Mouse (Mus musculus): ENCODE measurements at regions not wholly inside any gene's neighbourhood (a gene's known extent, or its start where the extent isn't known, plus 50 kb on each side); places are given as distances from the start of the nearest gene placed in this dataset.

DNA sequence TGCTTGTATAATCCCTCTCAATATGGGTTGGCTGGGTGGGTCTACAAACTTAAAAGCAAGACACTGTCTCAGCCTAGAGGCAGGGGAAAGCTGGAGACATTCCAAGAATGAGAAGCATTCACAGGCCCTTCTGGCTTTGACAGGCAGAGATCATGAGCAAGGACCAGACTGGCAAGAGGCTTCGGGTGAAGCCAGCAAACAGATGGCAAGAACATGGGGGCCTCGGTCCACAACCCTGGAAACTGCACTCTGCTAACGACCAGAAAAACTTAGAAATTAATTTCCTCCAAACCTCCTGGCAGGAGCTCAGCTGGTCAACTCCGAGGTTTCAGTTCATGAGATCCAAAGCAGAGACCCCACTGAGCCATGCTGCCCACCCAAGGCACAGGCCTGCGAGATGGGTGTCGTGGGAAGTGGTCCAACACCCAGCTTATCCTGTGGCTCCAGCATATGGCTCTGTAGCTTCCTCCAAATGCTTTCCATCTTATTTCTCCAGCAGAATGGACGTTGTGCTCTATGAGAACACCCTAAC is 99.1 kb downstream of the Ets2 start:
- 85% methylated on average over 7 of the region's 7 CpGs for WGBS
- Histone ChIP-seq H3K4me1 (peaks cover 3% of the 10 kb centered on the region; the same call in 1 of the 2 replicates), H3K27ac (no peak overlapping the region), H3K9ac (no peak overlapping the region), H3K4me2 (no peak overlapping the region), H3K27me3 (no peaks in the 10 kb centered on the region), H3K36me3 (no peaks in the 10 kb centered on the region), H3K4me3 (replicated peaks) (no peak overlapping the region), H3K9me3 (replicated peaks) (no peaks in the 10 kb centered on the region; the same call in 1 of the 2 replicates)
- ATAC-seq (replicated peaks; ENCODE audit: low FRiP score) = no peak

DNA sequence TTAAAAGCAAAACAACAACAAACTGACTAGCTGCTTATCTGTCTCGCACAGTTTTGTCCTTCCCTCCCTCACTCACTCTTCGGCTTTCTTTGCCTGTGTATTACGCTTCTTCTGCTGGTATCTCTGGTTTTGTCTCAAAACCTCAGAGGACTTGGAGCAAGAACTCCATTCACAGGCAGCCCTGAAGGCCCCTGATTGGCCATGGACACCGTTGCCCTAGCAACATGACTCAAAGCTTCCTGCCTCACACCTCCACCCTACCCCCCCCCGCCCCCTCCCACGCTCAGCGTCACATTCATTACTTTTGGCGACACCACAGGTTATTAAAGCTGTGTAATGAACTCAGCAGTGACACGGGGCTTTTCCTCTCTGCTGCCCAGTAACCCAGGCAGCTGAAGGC is 96.7 kb downstream of the Ets2 start:
- 43% methylated on average over 9 of the region's 9 CpGs for WGBS
- H3K4me2 ChIP-seq = no peak overlapping the region
- no peak overlapping the region for H3K4me3 ChIP-seq (replicated peaks)
- no peak for ATAC-seq (replicated peaks; ENCODE audit: low FRiP score)
- no peaks in the 10 kb centered on the region; the same call in 1 of the 2 replicates for H3K9me3 ChIP-seq (replicated peaks)
- no peak overlapping the region for H3K27ac ChIP-seq
- no peaks in the 10 kb centered on the region for H3K27me3 ChIP-seq
- H3K9ac ChIP-seq = no peak overlapping the region
- H3K36me3 ChIP-seq = no peaks in the 10 kb centered on the region
- peaks cover 12% of the 10 kb centered on the region for H3K4me1 ChIP-seq

DNA sequence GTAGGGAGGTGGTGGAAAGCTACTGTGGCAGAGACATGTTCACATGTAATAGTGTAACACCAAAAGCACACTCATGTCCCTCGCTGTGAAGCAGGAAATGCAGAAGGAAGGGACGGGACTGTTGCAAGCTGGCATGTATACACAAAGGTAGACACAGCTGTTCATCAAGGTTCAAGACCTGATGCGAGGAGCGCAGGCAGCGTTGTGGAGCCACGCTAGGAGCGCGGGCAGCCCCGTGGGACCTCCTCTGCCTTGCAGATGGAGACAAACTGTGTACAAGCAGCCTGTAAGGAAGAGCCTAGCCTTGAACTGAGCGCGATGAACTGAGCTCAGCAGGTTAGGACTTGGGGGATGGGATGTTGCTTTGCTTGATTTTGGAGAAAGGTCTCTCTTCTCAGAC is 96.2 kb downstream of the Ets2 start:
- Histone ChIP-seq H3K27ac (no peak overlapping the region), H3K4me1 (peaks cover 12% of the 10 kb centered on the region), H3K9me3 (replicated peaks) (no peaks in the 10 kb centered on the region; the same call in 1 of the 2 replicates), H3K27me3 (no peaks in the 10 kb centered on the region), H3K9ac (no peak overlapping the region), H3K36me3 (no peaks in the 10 kb centered on the region), H3K4me3 (replicated peaks) (no peak overlapping the region), H3K4me2 (no peak overlapping the region)
- ATAC-seq (replicated peaks; ENCODE audit: low FRiP score) = no peak
- WGBS = 75% methylated on average over 11 of the region's 11 CpGs

DNA sequence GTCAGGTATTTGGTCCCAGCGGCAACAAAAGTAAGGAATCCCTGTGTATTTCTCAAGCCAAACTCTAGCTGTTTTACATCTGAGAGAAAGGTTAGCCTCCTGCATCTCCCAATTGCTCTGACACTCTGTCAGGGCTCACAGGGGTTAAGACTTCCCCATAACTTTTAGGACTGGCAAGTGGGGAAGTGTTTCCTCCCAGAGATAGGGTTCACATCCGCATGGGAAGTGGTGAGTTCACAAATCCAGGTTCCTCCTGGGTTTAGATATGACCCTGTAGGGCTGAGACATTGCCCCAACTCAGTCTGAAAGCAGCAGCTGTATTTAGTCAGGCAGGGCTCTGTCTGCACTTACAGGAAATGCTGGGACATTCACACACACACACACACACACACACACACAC is 95.3 kb downstream of the Ets2 start:
- Histone ChIP-seq H3K27me3 (no peaks in the 10 kb centered on the region), H3K4me3 (replicated peaks) (no peak overlapping the region), H3K9me3 (replicated peaks) (no peaks in the 10 kb centered on the region; the same call in 1 of the 2 replicates), H3K27ac (no peak overlapping the region), H3K4me1 (peaks cover 12% of the 10 kb centered on the region), H3K9ac (no peak overlapping the region), H3K36me3 (no peaks in the 10 kb centered on the region), H3K4me2 (no peak overlapping the region)
- WGBS = 50% methylated on average over 2 of the region's 2 CpGs
- ATAC-seq (replicated peaks; ENCODE audit: low FRiP score) = no peak

DNA sequence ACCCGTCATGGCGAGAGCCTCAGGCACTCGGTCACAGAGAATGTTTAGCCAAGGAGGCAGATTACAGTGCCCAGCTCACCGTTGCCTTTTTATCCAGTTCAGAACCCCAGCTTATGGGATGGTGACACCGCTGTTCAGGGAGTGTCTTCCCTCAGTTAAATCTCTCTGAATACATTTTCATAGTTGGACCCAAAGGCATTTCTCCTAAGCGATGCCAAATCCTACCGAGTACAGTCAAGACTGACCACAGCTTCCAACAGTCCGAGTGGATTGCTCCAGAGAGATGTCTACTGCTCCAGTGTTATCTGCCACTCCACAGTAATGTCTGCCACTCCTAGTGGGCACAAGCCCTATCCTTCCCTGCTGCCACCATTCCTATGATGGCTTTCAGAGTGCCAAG is 93.0 kb downstream of the Ets2 start:
- Histone ChIP-seq H3K4me1 (peaks cover 15% of the 10 kb centered on the region), H3K9me3 (replicated peaks) (no peaks in the 10 kb centered on the region; the same call in 1 of the 2 replicates), H3K4me2 (no peak overlapping the region), H3K27me3 (no peaks in the 10 kb centered on the region), H3K9ac (no peak overlapping the region), H3K27ac (no peak overlapping the region), H3K36me3 (no peaks in the 10 kb centered on the region), H3K4me3 (replicated peaks) (no peak overlapping the region)
- ATAC-seq (replicated peaks; ENCODE audit: low FRiP score) = no peak
- 73% methylated on average over 8 of the region's 8 CpGs for WGBS

DNA sequence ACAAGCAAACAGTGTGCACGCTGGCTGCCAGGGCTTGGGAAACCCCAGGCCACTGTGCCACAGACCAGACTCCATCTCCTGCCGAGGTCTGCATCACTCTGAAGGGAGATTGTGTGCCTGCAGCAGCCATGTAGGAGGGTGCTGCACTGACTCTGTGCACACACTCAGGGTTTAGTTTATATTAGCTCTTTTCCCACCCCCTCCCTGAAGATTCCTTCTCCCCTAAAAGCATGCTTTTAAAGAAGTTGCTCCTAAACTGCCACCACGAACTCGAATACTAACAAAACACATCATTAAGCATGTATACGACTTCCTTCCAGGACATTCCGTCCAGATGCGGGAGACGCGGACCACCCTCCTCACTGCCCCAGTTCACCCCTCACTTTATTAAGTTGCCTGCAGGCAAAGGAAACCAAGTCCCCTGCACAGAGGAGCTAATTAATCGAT is 92.4 kb downstream of the Ets2 start:
- Histone ChIP-seq H3K9me3 (replicated peaks) (no peaks in the 10 kb centered on the region; the same call in 1 of the 2 replicates), H3K4me1 (peaks cover 15% of the 10 kb centered on the region), H3K36me3 (no peaks in the 10 kb centered on the region), H3K27ac (no peak overlapping the region), H3K4me2 (no peak overlapping the region), H3K9ac (no peak overlapping the region), H3K27me3 (no peaks in the 10 kb centered on the region), H3K4me3 (replicated peaks) (no peak overlapping the region)
- ATAC-seq (replicated peaks; ENCODE audit: low FRiP score) = no peak
- WGBS = 16% methylated on average over 10 of the region's 10 CpGs

DNA sequence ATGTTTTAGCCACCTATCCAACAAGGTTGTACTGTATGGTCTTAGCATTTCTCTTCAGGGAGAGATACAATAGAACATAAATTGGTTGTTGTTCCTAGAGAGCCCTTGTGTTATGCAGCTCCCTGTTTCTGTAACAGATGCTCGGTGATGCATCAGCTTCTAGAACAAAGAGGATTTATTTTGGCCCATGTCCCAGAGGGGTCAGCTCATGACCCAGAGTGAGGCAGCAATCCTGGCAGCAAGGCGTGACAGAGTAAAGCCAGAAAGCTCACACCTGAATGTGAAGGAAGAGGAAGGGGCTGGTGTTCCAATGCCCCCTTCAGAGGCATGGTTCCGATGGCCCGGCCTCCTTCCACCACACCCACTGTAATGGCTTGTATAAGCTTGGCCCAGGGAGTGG is 88.8 kb downstream of the Ets2 start:
- H3K36me3 ChIP-seq = no peaks in the 10 kb centered on the region
- 51% methylated on average over 4 of the region's 4 CpGs for WGBS

DNA sequence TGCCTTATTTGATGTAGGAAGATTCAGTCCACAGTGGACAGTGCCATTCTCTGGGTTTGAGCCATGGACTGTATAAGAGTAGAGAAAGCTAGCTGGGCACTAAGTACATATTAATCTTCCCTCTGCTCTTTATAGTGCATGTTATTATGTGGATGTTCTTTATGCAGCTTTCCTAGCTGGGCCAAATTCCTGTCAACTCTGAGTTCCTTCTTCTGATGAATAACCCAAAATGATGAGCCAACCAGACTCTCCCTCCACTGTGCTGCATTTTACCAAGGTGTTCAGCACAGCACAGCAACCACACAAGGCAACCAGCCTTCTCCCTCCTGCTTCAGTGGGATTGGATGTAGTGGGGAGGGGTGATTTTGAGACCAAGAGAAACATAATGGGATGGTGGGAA is 87.7 kb downstream of the Ets2 start:
- no peak overlapping the region for H3K4me2 ChIP-seq
- H3K27me3 ChIP-seq = no peaks in the 10 kb centered on the region
- H3K4me3 ChIP-seq (replicated peaks) = no peak overlapping the region
- peaks cover 11% of the 10 kb centered on the region for H3K4me1 ChIP-seq
- H3K9me3 ChIP-seq (replicated peaks) = no peaks in the 10 kb centered on the region
- ATAC-seq (replicated peaks; ENCODE audit: low FRiP score) = no peak
- H3K9ac ChIP-seq = no peak overlapping the region
- no peak overlapping the region for H3K27ac ChIP-seq
- no peaks in the 10 kb centered on the region for H3K36me3 ChIP-seq

More for the DNA sequence above, 88.8 kb downstream of the Ets2 start:
- H3K27me3 ChIP-seq = no peaks in the 10 kb centered on the region
- H3K4me3 ChIP-seq (replicated peaks) = no peak overlapping the region
- no peak overlapping the region for H3K9ac ChIP-seq
- H3K9me3 ChIP-seq (replicated peaks) = no peaks in the 10 kb centered on the region
- H3K27ac ChIP-seq = no peak overlapping the region
- H3K4me1 ChIP-seq = peaks cover 12% of the 10 kb centered on the region
- ATAC-seq (replicated peaks; ENCODE audit: low FRiP score) = no peak
- no peak overlapping the region for H3K4me2 ChIP-seq

DNA sequence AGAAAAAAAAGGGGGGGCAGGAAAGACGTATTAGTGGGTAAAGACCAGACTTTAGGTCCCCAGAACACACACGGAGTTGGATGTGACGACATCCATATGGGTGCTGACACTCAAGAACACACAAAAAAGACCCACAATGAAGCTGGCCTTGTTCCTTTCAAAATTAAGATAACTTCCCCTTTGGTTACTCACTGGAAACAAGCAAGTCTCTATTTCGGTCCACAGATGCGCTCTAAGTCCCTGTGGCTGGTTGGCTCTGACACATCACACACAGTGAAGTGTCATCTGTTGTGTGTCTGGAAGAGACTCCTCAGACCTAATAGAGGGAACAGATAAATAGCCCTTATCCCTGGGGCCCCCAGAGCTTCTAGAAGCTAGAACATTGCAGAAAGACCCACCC is 79.8 kb downstream of the Ets2 start:
- no peaks in the 10 kb centered on the region for H3K9me3 ChIP-seq (replicated peaks)
- no peak overlapping the region for H3K9ac ChIP-seq
- no peak for ATAC-seq (replicated peaks; ENCODE audit: low FRiP score)
- H3K4me1 ChIP-seq = no peaks in the 10 kb centered on the region
- no peak overlapping the region for H3K4me3 ChIP-seq (replicated peaks)
- WGBS = 78% methylated on average over 5 of the region's 5 CpGs
- H3K36me3 ChIP-seq = no peaks in the 10 kb centered on the region
- H3K4me2 ChIP-seq = no peak overlapping the region
- H3K27ac ChIP-seq = no peak overlapping the region
- H3K27me3 ChIP-seq = no peaks in the 10 kb centered on the region

DNA sequence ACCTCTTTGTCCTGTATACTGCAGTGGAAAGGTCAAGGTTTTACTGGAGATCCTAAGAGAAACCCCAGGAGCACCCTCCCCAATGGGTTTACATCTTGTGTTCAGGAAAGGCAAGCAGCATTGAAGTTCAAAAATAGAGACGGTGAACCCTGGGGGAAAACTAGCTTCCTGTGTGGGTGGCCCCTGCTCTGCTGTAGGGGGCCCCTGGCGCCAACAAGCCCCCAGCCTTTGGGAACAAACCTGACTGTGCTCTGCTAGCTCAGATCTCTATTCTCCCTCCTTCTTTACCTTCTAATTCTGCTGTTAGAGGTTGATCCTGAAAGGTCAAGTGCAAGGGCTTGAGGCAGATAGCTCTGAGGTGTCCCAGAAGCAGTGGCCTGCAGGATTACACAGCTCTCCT is 78.6 kb downstream of the Ets2 start:
- no peaks in the 10 kb centered on the region for H3K36me3 ChIP-seq
- ATAC-seq (replicated peaks; ENCODE audit: low FRiP score) = no peak
- H3K27ac ChIP-seq = no peak overlapping the region
- WGBS = 72% methylated on average over 2 of the region's 2 CpGs
- H3K4me1 ChIP-seq = no peaks in the 10 kb centered on the region
- no peaks in the 10 kb centered on the region for H3K9me3 ChIP-seq (replicated peaks)
- H3K27me3 ChIP-seq = no peaks in the 10 kb centered on the region
- no peak overlapping the region for H3K9ac ChIP-seq
- H3K4me3 ChIP-seq (replicated peaks) = no peak overlapping the region
- no peak overlapping the region for H3K4me2 ChIP-seq

DNA sequence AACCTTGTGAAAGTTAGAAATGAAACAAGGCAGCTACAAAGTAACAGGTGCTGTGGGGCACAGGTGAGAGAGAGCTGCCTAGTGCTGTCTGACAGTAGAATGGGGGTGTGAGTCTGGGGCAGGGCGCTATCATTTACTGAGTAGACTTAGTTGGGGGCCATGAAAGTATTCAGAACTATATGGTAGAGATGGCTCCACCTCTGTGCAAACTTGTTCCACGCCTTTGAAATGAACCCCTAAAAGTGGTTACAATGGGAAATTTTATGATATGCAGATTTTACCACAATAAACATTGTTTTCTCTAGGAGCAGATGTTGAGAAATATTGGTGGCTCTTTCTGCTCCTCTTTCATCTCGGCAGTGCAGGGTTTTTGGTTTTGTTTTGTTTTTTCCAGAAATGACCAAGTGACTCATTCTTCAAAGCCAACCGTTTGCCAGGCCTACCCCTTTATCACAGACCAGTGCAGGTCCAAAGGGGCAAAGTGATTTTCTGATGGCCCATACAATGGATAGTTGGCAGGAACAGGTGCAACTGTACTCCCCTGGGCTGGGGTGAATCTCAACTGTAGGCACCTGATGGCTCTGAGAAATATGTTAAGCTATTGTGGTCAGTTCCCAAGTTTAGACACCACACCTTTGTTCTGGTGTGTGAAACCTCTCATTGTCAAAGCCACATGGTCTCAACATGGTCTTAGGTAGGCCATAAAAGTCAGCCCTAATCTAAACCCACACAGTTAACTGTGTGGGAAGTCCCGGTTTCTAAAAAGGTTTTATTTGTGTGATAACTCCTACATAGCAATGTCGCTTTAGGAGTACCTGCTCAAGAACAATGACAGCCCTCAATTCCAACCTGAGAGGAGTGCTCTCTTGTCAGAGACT is 77.2 kb downstream of the Ets2 start:
- no peaks in the 10 kb centered on the region for H3K36me3 ChIP-seq
- ATAC-seq (replicated peaks; ENCODE audit: low FRiP score) = no peak
- no peak overlapping the region for H3K4me2 ChIP-seq
- H3K9me3 ChIP-seq (replicated peaks) = no peaks in the 10 kb centered on the region
- H3K4me1 ChIP-seq = no peaks in the 10 kb centered on the region
- H3K4me3 ChIP-seq (replicated peaks) = no peak overlapping the region
- H3K9ac ChIP-seq = no peak overlapping the region
- WGBS = 80% methylated on average over 6 of the region's 6 CpGs
- H3K27ac ChIP-seq = no peak overlapping the region
- H3K27me3 ChIP-seq = no peaks in the 10 kb centered on the region

DNA sequence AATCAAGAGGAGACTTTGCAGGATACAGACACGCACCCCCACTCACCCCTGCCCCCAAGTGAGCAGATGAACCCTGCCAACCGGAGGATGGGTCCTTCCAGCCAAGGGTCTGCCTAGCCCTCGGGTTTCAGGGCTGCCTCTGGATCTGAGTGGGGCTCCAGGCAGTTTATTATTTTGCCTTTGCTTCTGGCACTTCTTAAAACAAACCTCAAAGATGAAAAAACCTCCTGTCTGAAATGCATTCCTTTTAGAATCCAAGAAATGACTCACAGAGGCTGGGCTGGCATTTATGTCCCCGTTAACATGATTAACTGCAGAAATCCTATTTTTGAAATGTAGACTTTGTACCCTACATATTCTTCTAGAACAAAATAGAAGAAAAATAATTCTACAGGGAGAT is 76.3 kb downstream of the Ets2 start:
- H3K27ac ChIP-seq = no peak overlapping the region
- H3K4me2 ChIP-seq = no peak overlapping the region
- no peaks in the 10 kb centered on the region for H3K27me3 ChIP-seq
- no peaks in the 10 kb centered on the region for H3K4me1 ChIP-seq
- no peak overlapping the region for H3K9ac ChIP-seq
- ATAC-seq (replicated peaks; ENCODE audit: low FRiP score) = no peak
- no peaks in the 10 kb centered on the region for H3K36me3 ChIP-seq
- H3K9me3 ChIP-seq (replicated peaks) = no peaks in the 10 kb centered on the region
- 52% methylated on average over 4 of the region's 4 CpGs for WGBS
- no peak overlapping the region for H3K4me3 ChIP-seq (replicated peaks)
